Mouse (Mus musculus) kidney, adult 2 months (tissue): ENCODE results near the gene Cnga4.

ENCODE experiments used
- CTCF ChIP-seq: fragments of 200-500 bp; conservative IDR thresholded peaks from 2 replicates; pipeline ENCODE4 v1.5.1; 2011; ENCODE audit warnings: low read depth, mild to moderate bottlenecking, control low read depth, low read length, moderate library complexity, mixed read lengths; ENCODE audit not compliant: insufficient read depth, insufficient read length
- POLR2A ChIP-seq: fragments of 200-500 bp; IDR thresholded peaks from one replicate; pipeline ENCODE4 v1.6.1; 2011; ENCODE audit warnings: low read depth, low read length, control low read depth

DNA sequence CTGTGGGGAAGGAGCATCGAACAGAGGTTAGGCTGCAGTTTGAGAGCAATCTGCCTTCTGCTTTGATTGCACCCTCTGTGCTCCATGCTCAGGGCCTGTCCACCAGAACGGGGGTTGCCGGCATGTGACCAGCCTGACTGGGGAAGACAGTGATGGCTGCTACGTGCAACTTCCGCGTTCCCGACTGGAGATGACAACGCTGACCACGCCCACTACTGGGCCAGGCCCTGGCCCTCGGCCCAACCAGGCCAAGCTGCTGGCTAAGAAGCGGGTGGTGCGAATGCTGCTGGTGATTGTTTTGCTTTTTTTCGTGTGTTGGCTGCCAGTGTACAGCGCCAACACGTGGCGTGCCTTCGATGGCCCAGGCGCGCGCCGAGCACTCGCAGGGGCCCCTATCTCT is 30.4 kb downstream of the Cnga4 start:
- TF ChIP-seq POLR2A (no peak), CTCF (no peak)
